Mouse (Mus musculus) liver, postnatal 0 days (tissue): Measurements from ENCODE around the gene Csad. TPM values are rescaled to one million over a fixed set of nuclear protein-coding genes. Genes with fewer than 3 reads are reported as not detected.

Source experiments
- ATAC-seq: fragments of 200-750 bp; cut with Nextera tagmentation; 2 replicates; pipeline ENCODE4 v1.8.0; 2017; ENCODE audit warnings: mild to moderate bottlenecking, moderate library complexity
- DNase-seq: peaks from one replicate; pipeline ENCODE4 v3.0.0-alpha.2; 2016
- H3K27ac ChIP-seq: fragments of 300-500 bp; sonication (generic); 2 replicates; pipeline ENCODE4 v1.5.1; 2014; ENCODE audit warnings: antibody characterized with exemption, moderate library complexity, mild to moderate bottlenecking, low read depth
- H3K27me3 ChIP-seq: fragments of 300-500 bp; sonication (generic); 2 replicates; pipeline ENCODE4 v1.6.1; 2014; ENCODE audit warnings: low read length, control low read depth, mixed read lengths; ENCODE audit not compliant: insufficient read depth
- H3K36me3 ChIP-seq: fragments of 300-500 bp; sonication (generic); replicated peaks from 2 replicates; pipeline ENCODE4 v1.6.1; 2014; ENCODE audit warnings: mild to moderate bottlenecking, control low read depth, low read length, moderate library complexity, mixed read lengths; ENCODE audit not compliant: insufficient read depth
- H3K4me1 ChIP-seq: fragments of 300-500 bp; sonication (generic); 2 replicates; pipeline ENCODE4 v1.6.1; 2014; ENCODE audit warnings: antibody characterized with exemption, mild to moderate bottlenecking, control low read depth; ENCODE audit not compliant: insufficient read depth
- H3K4me2 ChIP-seq: fragments of 300-500 bp; sonication (generic); 2 replicates; pipeline ENCODE4 v1.6.1; 2014; ENCODE audit warnings: low read depth, mild to moderate bottlenecking, low read length, moderate library complexity, mixed read lengths
- H3K4me3 ChIP-seq: fragments of 300-500 bp; sonication (generic); 2 replicates; pipeline ENCODE4 v1.5.1; 2014; ENCODE audit warnings: low read depth, low read length
- H3K9ac ChIP-seq: fragments of 300-500 bp; sonication (generic); replicated peaks from 2 replicates; pipeline ENCODE4 v1.6.1; 2014; ENCODE audit warnings: mild to moderate bottlenecking, moderate library complexity
- H3K9me3 ChIP-seq: fragments of 300-500 bp; sonication (generic); 2 replicates; pipeline ENCODE4 v1.6.1; 2016; ENCODE audit warnings: mild to moderate bottlenecking, control low read depth, low read length, mixed read lengths
- CTCF ChIP-seq: sonication (generic); IDR thresholded peaks from 2 replicates; pipeline ENCODE4 v1.5.1; 2016; ENCODE audit warnings: antibody characterized with exemption, low read depth
- EP300 ChIP-seq: IDR thresholded peaks from 2 replicates; pipeline ENCODE4 v1.6.1; 2016; ENCODE audit warnings: antibody characterized with exemption, low read depth, mild to moderate bottlenecking
- WGBS: fragments of 180-500 bp; shearing (Covaris S2); extraction: QIAGEN DNeasy Blood & Tissue Kit; methylation state at CpG from one replicate; pipeline ENCODE4 v1.1.7; 2014; ENCODE audit not compliant: insufficient replicate concordance; 5-methylcytosine and 5-hydroxymethylcytosine counted together
- polyA plus RNA-seq: library from polyadenylated mRNA; unstranded; fragments of >200 nt; fragmentation: Nextera tagmentation; extraction: Ambion mirVana; gene quantifications from 2 replicates; pipeline ENCODE4 v1.2.1, GENCODE M21; 2015

The Csad gene
- polyA plus RNA-seq, 1 experiment from 2014 or later, result 243 TPM

DNA sequence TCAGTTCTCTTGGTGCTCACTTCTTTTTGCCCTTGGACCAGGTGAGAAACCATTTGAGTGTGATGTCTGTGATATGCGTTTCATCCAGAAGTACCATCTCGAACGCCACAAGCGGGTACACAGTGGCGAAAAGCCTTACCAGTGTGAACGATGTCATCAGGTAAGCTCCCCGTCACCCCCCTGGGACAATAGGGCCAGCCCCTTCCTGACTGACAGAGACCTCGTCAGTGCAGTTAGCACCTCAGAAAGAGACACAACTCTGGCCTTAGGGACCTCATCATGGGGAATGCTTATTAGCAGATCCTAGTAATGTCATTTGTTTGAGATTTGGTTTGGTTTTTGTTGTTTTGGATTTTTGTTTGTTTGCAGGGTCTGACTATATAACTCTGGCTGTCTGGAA is 4.6 kb upstream of the Csad start:
- no peak overlapping the region for H3K4me2 ChIP-seq
- no peak overlapping the region for H3K4me3 ChIP-seq
- DNase-seq, result no peak
- WGBS, result 90% methylated on average over 8 of the region's 8 CpGs
- H3K27me3 ChIP-seq, result no peaks in the 10 kb centered on the region
- no peak overlapping the region for H3K9ac ChIP-seq
- no peak for ATAC-seq
- TF ChIP-seq EP300, result no peak
- H3K9me3 ChIP-seq, result no peaks in the 10 kb centered on the region
- no peak overlapping the region for H3K27ac ChIP-seq
- peaks cover 68% of the 10 kb centered on the region for H3K36me3 ChIP-seq
- peaks cover 28% of the 10 kb centered on the region for H3K4me1 ChIP-seq

GRCm38 (mm10) chr15:102208092-102208561 is 3.6 kb upstream of the Csad start:
- H3K27ac ChIP-seq, result no peak overlapping the region
- TF ChIP-seq CTCF (no peak), EP300 (no peak)
- H3K9me3 ChIP-seq, result no peaks in the 10 kb centered on the region
- peaks cover 28% of the 10 kb centered on the region for H3K4me1 ChIP-seq
- peaks cover 58% of the 10 kb centered on the region for H3K36me3 ChIP-seq
- H3K4me3 ChIP-seq, result no peak overlapping the region
- no peak for DNase-seq
- no peak overlapping the region for H3K4me2 ChIP-seq
- H3K9ac ChIP-seq, result no peak overlapping the region
- WGBS, result 56% methylated on average over 9 of the region's 9 CpGs
- no peak for ATAC-seq
- no peaks in the 10 kb centered on the region for H3K27me3 ChIP-seq

DNA sequence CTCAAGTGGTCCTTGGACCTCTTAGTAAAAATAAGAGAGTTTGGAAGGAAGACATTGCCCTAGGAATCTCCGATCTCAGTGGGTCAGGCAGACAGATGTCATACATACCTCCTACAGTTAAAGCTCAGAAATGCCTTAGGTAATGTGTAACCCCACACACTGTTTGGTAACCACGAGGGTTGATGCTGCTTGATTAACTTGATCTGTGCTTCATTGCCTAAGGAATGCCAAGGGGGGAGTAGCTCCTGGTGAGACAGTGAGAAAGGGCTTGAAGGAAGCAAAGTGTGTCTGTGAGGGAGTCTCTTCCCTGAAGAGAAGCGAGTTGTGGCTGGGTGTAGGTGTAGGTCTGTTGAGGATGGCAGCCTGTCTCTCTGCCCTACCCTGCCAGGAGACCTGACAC is 2.8 kb upstream of the Csad start:
- Histone ChIP-seq H3K27me3 (no peaks in the 10 kb centered on the region), H3K9ac (0 out of 2 replicates have a peak overlapping the region, but pooled peaks have one; percentile 8), H3K27ac (no peak overlapping the region), H3K36me3 (peaks cover 51% of the 10 kb centered on the region), H3K9me3 (no peaks in the 10 kb centered on the region), H3K4me2 (no peak overlapping the region), H3K4me1 (peaks cover 32% of the 10 kb centered on the region), H3K4me3 (no peak overlapping the region)
- TF ChIP-seq EP300, result no peak
- TF ChIP-seq CTCF, result no peak
- 73% methylated on average over 3 of the region's 3 CpGs for WGBS
- DNase-seq (no peak), ATAC-seq (no peak)

DNA sequence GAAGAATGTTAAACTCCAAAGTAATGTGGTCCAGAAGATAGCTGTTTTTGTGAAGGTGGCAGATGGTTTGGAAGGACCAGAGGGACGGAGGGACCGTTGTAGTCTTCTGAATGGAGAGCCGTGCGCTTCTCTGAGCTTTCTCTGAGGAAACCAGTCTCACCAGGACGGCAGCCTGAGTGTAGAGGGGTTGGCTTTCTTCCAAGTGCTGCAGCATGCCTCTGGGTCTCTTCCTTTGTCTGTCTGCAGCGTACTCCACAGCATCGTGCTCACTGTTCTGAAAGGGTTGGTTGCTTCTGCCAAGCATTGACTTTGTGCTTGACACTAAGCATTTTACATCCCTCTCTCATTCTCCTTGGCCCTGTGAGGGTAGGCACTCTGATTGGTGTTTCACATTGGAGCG is 1.3 kb upstream of the Csad start:
- peak overlapping the region; percentile 98 for H3K4me2 ChIP-seq
- TF ChIP-seq CTCF (no peak), EP300 (no peak)
- 0 out of 2 replicates have a peak overlapping the region, but pooled peaks have one; percentile 31 for H3K9ac ChIP-seq
- H3K36me3 ChIP-seq, result peaks cover 41% of the 10 kb centered on the region
- no peaks in the 10 kb centered on the region for H3K27me3 ChIP-seq
- H3K4me3 ChIP-seq, result peak overlapping the region; percentile 8; the same call in 1 of the 2 replicates
- ATAC-seq (no peak), DNase-seq (no peak)
- no peaks in the 10 kb centered on the region for H3K9me3 ChIP-seq
- peaks cover 41% of the 10 kb centered on the region for H3K4me1 ChIP-seq
- no peak overlapping the region for H3K27ac ChIP-seq
- WGBS, result 62% methylated on average over 8 of the region's 8 CpGs

GRCm38 (mm10) chr15:102203835-102204381 is 616 bp downstream of the Csad start:
- Histone ChIP-seq H3K27me3 (no peaks in the 10 kb centered on the region), H3K4me3 (peak overlapping the region; percentile 76), H3K9me3 (no peaks in the 10 kb centered on the region), H3K4me2 (peak overlapping the region; percentile 98), H3K4me1 (peaks cover 45% of the 10 kb centered on the region), H3K9ac (peak overlapping the region; percentile 97), H3K36me3 (peaks cover 28% of the 10 kb centered on the region), H3K27ac (peak overlapping the region; percentile 100)
- ATAC-seq (peak; percentile 59), DNase-seq (peak; percentile 79)
- 1% methylated on average over 17 of the region's 72 CpGs for WGBS
- TF ChIP-seq CTCF, result no peak
- no peak for TF ChIP-seq EP300

GRCm38 (mm10) chr15:102202971-102203834 is 1.3 kb downstream of the Csad start, which contains the start of gene Zfp740:
Gene Zfp740 (plus strand): TSS chr15:102203249.
- Histone ChIP-seq H3K27me3 (no peaks in the 10 kb centered on the region), H3K4me1 (peaks cover 45% of the 10 kb centered on the region), H3K4me3 (peak within 1 kb of the TSS; percentile 76), H3K27ac (peak within 1 kb of the TSS; percentile 100), H3K9ac (peak within 1 kb of the TSS; percentile 97), H3K36me3 (peaks cover 21% of the 10 kb centered on the region), H3K9me3 (no peaks in the 10 kb centered on the region), H3K4me2 (peak within 1 kb of the TSS; percentile 98)
- TF ChIP-seq EP300 (peak; percentile 20; the same call in 1 of the 2 replicates), CTCF (0 out of 2 replicates have a peak, but pooled peaks have one; percentile 11)
- under 1% methylated on average over 39 of the region's 68 CpGs for WGBS
- DNase-seq (peak; percentile 95), ATAC-seq (peak; percentile 93)
